Mouse (Mus musculus) right cerebral cortex, postnatal 25 days (tissue): ENCODE data around the gene Nhlrc1.

Experiments used
- DNase-seq: peaks from one replicate; pipeline ENCODE4 v3.0.0; 2022

The Nhlrc1 gene

DNA sequence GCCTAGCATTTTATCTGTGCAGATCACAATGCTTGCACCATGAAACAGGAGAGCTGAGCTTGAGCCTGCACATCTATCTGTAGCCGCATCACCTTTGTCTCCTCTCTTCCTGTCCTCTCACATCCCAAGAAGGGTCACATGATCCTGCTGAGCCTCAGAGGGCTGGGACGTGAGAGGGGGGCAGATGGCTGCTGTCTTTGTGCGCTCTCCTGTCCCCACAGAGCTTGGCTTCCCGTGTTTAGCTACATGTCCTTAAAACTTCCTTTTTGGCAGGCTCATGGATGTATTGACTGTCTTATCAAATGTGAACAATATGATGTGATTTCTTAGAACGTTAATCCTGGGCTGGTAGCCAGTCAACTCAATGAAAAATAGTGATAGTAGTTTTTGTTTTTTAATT is 15.2 kb downstream of the Nhlrc1 start:
- DNase-seq, result no peak

DNA sequence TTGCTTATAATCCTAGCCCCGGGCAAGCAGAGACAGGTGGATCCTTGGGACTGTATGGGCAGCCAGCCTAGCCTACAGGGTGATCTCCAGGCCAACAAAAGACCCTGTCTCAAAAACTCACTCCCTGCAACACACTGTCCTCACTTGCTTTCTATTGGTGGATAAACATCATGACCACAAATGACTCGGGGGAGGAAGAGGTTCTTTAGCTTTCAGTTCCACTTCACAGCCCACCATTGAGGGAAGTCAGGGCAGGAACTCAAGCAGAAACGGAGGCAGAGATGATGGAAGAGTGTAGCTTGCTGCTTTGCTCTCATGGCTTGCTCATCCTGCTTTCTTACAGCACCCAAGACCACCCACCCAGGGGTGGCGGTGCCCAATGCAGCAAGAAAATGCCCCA is 17.3 kb downstream of the Nhlrc1 start:
- DNase-seq, result no peak

DNA sequence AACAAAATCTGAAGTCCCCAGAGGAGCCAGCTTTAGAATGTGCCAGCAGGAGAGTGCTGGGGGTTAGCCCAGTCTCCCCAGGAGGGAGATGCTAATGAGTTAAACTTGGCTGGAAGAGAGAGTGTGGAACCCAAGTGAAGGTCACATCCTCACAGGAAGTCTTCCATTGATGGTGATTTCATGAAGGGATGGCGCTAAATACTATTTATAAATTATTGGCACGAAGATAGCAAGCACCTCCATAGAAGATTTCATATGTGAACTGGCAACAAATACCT is 21.4 kb downstream of the Nhlrc1 start:
- no peak for DNase-seq

DNA sequence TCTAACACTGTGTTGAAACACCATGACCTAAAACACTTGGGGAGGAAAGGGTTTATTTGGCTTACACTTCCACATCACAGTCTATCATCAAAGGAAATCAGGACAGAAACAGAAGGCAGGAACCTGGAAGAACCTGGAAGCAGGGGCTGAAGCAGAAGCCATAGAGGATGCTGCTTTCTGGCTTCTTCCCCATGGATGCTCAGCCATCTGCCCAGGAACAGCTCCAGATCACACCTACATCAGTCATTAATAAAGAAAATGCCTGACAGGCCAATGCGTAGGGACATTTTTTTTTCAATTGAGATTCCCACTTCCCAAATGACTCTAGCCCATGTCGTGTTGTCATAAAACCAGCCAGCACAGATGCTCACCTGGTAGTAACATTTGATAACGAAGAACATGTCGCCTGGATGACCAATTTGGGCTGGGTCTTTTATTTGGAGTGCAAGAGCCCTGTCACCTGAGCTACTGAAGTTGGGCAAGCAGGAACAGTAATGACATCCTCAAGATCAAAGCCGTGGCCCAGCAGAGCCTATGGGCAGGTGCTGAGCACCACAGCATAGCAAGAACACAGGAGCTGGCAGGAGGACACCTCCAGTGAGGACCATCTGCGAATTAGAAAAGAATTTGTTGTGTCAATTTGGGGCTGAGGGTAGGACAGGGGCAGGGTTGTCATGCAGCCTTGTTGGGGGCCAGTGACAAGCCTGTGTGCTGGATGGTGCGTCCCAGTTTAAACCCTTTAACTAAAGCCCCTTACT is 22.0 kb downstream of the Nhlrc1 start:
- DNase-seq, result no peak

DNA sequence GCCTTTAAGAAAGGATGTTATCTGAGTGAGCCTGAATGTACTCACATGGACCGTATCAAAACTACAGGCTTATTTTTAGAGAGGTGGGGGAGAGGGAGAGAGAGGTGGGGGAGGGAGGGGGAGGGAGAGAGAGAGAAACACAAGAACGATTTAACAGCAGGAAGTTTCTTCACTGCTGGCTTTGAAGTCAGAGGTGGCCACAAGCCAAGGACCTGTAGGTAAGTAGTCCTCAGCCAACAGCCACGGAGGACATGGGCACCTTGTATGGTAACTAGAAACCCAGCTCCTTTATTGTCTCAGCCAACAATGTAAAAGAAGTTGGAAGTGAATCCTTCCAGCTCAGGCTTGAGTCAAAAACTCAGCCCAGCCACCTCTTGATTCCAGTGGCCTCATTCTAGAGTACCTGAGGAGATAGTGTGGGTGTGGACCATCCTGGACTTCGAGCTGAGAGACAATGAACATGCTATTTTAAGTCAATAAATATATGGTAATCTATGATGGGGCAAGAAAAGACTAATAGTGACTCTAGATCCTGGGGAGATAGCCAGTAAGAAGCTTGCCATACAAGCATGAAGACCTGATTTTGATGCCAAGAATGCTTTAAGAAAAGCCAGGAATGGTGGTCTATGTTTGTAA is 24.2 kb downstream of the Nhlrc1 start:
- DNase-seq, result no peak

DNA sequence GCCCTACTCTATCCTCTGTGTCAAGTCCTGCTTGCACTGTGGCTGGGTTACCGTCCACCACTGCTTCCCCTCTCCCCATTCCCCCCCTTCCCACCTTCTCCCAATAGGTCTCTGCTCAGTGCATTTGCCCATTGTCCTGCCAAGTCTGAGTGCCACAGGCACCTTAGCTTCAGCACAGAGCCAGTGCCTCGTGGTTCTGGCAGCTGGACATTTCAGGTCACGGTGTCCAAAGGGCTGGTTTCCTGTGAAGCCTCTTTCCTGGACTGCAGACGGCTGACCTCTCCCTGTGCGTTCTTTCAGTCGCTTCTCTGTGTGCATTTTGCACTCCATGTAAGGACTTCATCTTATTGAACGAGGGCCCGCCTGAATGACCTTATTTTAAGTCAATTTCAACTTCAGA is 26.7 kb downstream of the Nhlrc1 start:
- no peak for DNase-seq

DNA sequence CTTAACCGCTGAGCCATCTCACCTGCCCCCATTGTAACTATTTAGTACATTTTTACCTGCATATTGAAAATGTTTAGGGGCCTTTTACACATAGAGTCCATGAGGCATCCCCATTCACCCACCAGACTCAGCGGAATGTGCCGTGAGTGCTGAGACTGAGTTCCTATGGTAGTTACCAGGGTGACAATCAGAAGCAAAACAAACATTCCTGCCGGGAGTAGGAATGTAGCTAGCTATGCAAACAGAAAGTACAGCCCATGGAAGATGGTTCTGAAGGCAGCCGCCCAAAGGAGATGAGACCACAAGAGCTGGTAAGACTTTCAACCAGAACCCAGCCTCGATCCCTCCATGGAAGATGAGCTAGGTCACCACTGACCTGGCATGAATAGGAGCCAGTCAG is 28.4 kb downstream of the Nhlrc1 start:
- DNase-seq, result no peak

DNA sequence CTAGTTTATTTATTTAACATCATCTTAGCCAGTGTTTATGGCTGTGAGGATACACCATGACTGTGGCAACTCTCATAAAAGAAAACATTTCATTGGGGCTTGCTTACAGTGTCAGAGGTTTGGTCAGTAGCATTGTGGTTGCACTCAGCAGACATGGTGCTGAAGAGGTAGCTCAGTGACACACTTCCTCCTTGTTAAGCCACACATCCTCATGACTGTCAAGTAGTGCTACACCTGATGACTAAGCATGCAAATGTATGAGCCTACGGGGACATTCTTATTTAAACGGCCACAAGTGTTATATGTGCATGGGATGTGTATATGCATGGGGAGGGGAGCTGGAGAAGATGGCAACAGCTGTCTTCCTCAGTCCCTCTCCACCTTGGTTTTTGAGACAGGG is 30.8 kb downstream of the Nhlrc1 start:
- DNase-seq, result no peak

DNA sequence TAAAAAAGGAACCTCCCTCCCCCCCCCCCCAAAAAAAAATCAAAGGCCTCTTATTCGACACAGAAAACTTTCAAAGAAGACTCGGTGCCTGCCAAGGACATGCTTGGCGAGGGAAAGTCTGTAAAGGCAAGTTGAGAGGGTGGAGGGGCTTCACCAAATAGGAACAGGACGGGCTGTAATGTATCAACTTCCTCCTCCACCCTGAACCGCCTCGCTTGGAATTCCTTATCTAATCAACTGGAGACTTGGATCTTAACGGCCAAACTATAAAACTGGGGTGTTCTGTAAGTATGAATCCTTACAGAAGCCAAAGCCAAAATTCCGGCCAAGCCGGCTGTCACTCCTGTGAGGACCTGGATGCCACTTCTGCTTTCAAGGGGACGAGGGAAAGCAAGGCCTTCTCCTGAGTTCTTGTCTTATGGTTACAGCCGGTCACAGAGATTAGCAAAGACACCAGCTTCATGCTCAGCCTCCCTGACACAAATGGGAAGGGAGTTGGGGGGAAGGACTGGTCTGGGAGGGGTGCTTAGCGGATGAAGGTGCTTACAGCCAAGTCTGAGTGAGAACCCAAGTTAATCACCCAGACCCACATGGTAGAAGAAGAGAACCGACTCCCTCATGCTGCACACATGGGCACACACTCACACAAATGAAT is 34.7 kb downstream of the Nhlrc1 start:
- DNase-seq, result no peak

DNA sequence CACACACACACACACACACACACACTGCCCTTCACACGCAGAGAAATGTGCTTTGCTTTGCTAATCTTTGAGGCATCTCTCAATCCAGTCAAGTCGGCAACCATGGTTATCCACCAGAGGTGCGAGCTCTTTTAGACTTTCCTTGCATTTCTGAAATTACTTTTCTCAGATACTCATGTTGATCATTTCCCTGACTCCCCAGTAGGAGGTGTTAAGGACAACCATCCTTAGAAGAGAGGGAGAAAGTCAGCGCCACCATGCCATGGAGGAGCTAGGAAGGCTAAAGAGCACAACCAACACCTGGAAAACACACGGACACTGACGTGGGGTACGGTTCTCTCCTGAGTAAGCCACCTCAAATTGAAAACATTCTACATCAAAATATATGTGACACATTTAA is 38.1 kb downstream of the Nhlrc1 start:
- no peak for DNase-seq

DNA sequence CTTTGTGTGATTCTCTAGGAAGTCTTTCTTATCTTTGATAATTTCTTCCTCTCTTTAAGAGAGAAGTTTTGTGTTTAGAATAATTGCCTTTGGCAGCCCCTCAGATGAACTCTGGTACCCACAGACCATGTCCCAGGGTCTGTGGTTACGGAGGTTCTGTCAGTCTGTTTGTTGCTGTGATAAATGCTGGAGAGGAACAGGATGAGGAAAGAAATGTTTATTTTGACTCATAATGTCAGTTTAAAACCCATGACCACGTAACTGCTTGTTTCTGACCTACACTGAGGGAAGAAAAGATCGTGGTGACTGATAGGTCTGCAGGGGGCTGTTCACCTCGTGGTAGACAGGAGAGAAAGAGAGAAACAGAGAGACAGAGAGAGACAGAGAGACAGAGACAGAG is 38.7 kb downstream of the Nhlrc1 start:
- no peak for DNase-seq

DNA sequence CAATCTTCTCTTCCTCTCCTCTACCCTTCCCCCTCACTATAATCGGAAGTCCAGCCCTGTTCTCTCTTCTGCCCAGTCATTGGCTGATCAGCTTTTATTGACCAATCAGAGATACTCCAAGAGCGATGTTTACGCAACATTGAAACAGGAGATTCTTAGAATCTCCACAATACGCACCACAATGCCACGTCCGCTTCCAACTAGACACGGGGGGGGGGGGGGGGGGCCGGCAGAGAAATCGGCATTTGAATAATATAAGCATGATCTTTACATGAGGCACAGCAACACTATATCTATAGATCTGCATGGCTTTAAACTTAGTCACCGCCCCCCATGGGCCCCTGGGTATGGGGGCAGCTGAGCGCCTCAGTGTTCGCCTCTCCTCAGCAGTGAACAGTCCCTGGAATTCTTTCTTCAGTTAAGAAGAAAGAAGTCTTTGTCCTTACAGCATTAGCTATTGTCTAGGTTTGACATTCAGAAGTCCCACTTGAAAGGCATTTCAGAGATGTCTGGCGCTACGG is 39.6 kb downstream of the Nhlrc1 start:
- no peak for DNase-seq

DNA sequence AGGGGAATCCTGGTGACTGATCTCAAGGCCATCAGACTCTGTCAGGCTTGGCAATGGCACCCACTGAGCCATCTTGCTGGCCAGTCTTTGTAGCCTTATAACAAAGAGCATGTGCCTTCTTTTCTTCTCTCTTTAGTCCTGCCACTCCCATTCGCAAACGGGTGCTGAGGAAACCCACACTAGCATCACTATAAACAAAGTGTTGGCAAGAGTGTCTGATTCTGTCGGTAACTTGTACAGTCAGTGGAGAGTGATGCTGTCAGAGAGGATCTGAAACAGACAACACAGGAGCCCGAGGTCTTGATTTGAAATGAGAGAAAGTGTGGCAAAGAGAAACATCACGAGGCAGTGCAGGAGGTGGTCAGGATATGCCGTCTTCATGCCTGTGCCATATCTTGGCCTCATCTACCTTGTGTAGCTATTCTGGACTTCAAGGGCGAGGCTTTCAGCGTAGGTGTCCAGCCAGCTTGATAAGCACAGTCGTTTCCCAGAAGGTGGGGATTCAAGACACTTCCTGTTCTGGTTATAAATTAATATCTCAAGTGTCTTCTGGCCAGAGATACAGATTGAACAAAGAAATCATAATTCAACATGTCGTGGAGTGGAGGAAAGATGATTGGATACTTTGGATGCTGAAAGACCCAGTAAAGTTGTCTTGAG is 44.2 kb downstream of the Nhlrc1 start:
- DNase-seq, result no peak

DNA sequence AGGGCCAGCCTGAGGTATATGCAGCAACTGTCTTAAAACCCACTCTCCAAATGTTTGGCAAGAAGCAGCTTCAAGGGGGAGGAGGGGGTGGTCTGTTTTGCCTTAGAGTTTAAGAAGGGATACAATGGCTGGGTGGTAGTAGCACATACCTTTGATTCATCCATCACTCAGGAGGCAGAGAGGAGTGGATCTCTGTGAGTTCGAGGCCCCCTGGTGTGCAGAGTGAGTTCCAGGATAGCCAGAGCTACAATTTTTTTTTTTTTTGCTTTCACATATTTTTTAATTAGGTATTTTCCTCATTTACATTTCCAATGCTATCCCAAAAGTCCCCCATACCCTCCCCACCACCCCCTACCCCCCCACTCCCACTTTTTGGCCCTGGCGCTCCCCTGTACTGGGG is 46.0 kb downstream of the Nhlrc1 start:
- DNase-seq, result no peak

DNA sequence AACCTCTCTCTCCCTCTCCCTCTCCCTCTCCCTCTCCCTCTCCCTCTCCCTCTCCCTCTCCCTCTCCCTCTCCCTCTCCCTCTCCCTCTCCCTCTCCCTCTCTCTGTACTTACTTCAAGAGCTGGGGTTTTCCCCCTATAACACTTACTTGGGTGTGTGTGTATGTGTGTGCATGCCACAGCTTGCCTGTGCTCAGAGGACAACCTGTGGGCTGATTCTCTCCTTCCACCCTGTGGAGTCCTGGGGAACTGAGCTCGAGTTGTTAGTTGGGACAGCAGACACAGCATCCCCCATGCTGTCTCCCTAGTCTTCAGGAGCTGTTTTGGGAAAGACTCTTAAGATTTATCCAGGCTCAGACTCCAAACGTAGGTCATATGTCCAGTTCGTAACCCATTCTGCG is 47.3 kb downstream of the Nhlrc1 start:
- DNase-seq, result no peak
